Mouse (Mus musculus): Measurements from ENCODE around the gene Ahctf1. TPM values are rescaled to one million over a fixed set of nuclear protein-coding genes. Genes with fewer than 3 reads are reported as not detected.

Gene Ahctf1
- polyA plus RNA-seq, 1 experiment = 40.4 TPM

DNA sequence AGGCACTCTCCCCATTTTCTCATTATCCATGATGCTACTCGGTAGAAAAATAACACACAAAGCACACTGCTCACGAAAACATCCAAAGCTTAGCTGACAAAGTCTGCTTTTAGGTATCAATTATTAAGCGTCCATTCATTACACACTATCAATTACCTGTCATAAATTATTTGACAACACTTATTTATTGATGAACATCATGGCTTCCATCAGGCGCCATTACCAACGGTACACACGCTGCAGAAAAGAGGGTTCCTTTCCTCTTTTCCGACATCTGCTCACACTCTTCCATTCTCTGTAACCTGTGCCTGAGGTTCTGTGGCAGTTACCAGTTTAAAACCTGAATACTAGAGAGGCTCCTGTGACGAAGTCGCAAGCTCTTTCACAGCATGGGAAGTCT is 58.3 kb downstream of the Ahctf1 start, which contains the start of gene Kif28:
Gene Kif28 (minus strand): TSS at position 101 of the 400 bp plus-strand sequence.
- TF ChIP-seq GATA1 (IDR thresholded peaks at IDR 0.05; ENCODE audit: low read length) = no peak

DNA sequence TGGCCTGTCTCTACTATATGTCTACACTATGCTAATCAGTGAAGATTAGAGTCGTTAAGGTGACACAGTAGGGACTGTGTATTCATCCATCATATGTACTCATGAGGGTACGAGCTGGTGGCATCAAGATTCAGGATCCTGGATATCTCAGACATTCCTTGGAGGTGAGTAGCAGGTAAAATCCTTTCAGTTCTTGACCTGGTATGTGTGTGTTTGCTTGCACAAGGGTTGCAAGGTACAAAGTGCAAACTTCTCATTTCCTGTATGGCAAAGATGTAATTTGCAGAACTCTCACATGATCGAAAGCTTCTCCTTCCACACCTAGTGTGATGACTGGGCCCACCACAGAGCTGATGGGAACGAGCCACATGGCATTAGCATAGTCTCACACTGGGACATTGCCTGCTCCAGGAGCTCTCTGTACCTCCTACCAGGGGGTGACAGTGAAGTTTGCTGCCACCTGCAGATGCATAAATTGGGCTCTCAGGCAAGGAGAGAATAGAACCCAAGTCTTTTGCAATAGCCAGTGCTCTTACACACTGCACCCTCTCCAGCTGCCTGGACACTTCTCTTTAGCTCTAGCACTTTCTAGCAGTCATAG is 59.8 kb downstream of the Ahctf1 start:
- TF ChIP-seq GATA1 (IDR thresholded peaks at IDR 0.05; ENCODE audit: low read length) = no peak

- TF ChIP-seq GATA1 (IDR thresholded peaks at IDR 0.05; ENCODE audit: low read length) = no peak
These were observed 67.0 kb downstream of the Ahctf1 start for GRCm38 (mm10) chr1:179736483-179736882.

DNA sequence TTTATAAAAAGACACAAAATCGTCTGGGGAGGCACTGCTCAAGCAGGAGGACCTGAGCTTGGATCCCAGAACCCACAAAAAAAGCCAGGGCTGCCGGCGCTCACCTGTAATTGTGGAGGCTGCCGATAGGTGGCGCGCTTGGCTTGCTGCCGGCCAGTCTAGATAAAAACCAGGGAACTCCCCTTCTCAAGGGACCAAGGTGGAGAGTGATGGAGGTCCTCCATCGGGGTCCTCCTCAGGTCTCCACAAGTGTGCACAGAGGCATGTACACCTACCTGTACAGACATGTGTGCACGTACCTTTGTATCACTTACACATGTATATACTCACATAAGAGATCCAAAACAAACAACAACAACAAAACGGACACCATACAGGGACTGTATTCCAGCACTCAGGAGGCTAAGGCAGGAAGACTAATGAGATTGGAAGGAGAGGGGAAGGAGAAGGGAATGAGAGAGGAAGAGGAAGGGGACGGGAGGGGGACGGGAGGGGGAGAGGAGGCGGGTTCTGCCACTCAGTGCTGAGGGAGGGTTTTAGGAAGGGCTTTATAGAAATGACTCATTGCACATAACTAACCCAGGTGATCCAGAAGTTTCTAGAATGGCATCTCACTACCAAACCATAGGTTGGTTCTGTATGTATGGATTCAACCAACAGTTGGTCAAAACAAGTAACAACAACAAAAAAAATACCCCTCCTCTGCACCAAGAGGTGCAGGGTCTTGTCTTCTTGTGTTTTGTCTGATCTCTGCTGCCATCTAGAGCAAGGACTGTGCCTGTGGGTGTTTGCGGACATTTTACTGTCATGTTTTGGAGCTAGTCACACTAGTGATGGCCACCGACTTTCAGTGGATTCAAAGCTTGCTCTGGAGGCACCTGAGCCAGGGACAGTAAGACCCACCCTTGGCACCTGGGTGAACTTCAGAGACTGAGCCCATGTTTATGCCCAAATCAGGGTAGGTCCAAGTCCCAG is 68.7 kb downstream of the Ahctf1 start:
- TF ChIP-seq GATA1 (IDR thresholded peaks at IDR 0.05; ENCODE audit: low read length) = no peak

- TF ChIP-seq GATA1 (IDR thresholded peaks at IDR 0.05; ENCODE audit: low read length) = no peak
These were observed 72.1 kb downstream of the Ahctf1 start for GRCm38 (mm10) chr1:179731391-179731790.

GRCm38 (mm10) chr1:179728661-179729060 is 74.8 kb downstream of the Ahctf1 start:
- TF ChIP-seq GATA1 (IDR thresholded peaks at IDR 0.05; ENCODE audit: low read length) = no peak

DNA sequence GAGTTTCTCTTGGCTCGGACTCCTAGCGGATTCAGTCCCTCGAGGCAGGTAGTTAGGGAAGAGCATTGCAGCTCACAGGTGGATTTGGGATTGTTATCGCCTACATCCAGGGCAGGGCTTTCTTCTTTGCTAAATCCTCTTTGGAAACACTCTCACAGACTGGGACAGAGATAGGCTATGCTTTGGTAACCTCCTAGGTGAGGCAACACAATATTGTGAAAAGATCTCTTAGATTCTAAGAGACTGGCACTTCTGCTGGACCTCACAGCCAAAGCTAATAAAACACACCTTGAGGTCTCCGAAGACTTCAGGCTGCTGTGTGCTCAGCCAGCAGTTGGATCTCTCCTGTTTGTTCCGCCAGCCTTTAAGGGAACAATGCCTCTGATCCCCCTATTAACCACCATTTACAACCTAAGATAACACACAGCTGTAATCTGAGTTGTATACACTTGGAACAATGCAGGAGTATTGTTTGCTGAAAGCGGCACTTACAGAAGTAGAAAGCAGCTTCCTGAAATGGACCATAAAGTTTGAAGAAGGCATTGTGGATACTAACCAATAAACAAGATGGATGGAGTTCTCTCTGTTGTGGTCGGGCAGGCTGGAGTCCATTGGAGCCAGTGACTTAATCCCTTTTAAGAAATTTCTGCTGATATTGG is 80.5 kb downstream of the Ahctf1 start:
- no peak for TF ChIP-seq GATA1 (IDR thresholded peaks at IDR 0.05; ENCODE audit: low read length)

GRCm38 (mm10) chr1:179715786-179716185 is 87.7 kb downstream of the Ahctf1 start:
- TF ChIP-seq GATA1 (IDR thresholded peaks at IDR 0.05; ENCODE audit: low read length) = peak; percentile 20

- no peak for TF ChIP-seq GATA1 (IDR thresholded peaks at IDR 0.05; ENCODE audit: low read length)
These were observed 90.1 kb downstream of the Ahctf1 start for GRCm38 (mm10) chr1:179713367-179713766.

- no peak for TF ChIP-seq GATA1 (IDR thresholded peaks at IDR 0.05; ENCODE audit: low read length)
These were observed 90.8 kb downstream of the Ahctf1 start for GRCm38 (mm10) chr1:179712658-179713057.

DNA sequence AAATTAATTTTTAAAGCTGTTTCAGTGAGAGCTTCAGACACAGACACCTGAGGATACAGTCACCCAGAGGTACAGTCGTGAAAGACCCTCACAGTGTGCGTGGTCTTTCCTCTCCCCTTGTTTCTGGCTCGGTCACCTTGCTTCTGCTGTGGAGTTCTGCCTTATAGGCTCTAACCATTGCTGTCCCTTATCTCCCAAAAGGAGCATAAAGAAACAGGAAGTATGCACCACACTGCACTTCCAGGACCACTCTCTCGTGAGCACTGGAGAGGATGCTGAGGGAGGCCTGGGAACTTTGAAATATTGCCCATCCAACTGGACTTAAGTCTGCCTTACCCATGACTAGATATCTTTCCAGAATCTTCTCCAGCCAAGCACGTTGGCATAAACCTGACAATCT is 92.7 kb downstream of the Ahctf1 start:
- TF ChIP-seq GATA1 (IDR thresholded peaks at IDR 0.05; ENCODE audit: low read length) = no peak

GRCm38 (mm10) chr1:179709390-179709789 is 94.1 kb downstream of the Ahctf1 start:
- no peak for TF ChIP-seq GATA1 (IDR thresholded peaks at IDR 0.05; ENCODE audit: low read length)

GRCm38 (mm10) chr1:179705154-179705553 is 98.3 kb downstream of the Ahctf1 start:
- TF ChIP-seq GATA1 (IDR thresholded peaks at IDR 0.05; ENCODE audit: low read length) = no peak

- TF ChIP-seq GATA1 (IDR thresholded peaks at IDR 0.05; ENCODE audit: low read length) = peak; percentile 66
These were observed 99.3 kb downstream of the Ahctf1 start for GRCm38 (mm10) chr1:179704150-179704549.

Other genes with a start within 250 kb of the Ahctf1 start
- gene Sccpdh, start 135.5 kb downstream of the Ahctf1 start, polyA plus RNA-seq (2012) = 7.0 and 9.1 TPM in 2 replicates
- not detected in 2 replicates for gene Kif28, start 58.4 kb downstream of the Ahctf1 start, polyA plus RNA-seq (2012)
- gene Gm10518, start 304 bp downstream of the Ahctf1 start, polyA plus RNA-seq (2012) = not detected in 2 replicates
- 16.3 and 19.2 TPM in 2 replicates for gene Cdc42bpa, start 156.8 kb upstream of the Ahctf1 start, polyA plus RNA-seq (2012)